Mouse (Mus musculus): ENCODE data around the gene Nav2. TPM values are rescaled to one million over a fixed set of nuclear protein-coding genes. Genes with fewer than 3 reads are reported as not detected.

Gene Nav2
- polyA plus RNA-seq, 1 experiment from 2014 or later: 19.7 TPM

- Histone ChIP-seq H3K9me3 (ENCODE audit: low read depth, low read length) (no peaks in the 10 kb centered on the region), H3K27ac (ENCODE audit: low read depth) (peak overlapping the region; percentile 76; the same call in 1 of the 2 replicates), H3K9ac (no peak overlapping the region), H3K4me3 (ENCODE audit: low read depth, low read length) (no peak overlapping the region), H3K27me3 (ENCODE audit: insufficient read depth, low read length) (no peaks in the 10 kb centered on the region), H3K4me1 (ENCODE audit: insufficient read depth) (peaks cover 24% of the 10 kb centered on the region), H3K4me2 (no peak overlapping the region), H3K36me3 (ENCODE audit: insufficient read depth) (peaks cover 34% of the 10 kb centered on the region)
- WGBS: 53% methylated on average over 4 of the region's 4 CpGs
- no peak for ATAC-seq (ENCODE audit: insufficient read depth)
- DNase-seq: no peak
- TF ChIP-seq CTCF (IDR thresholded peaks at IDR 0.05; ENCODE audit: low read depth): no peak
Observed at GRCm38 (mm10) chr7:49560012-49560411, 651.5 kb downstream of the Nav2 start.

GRCm38 (mm10) chr7:49562404-49562803, 653.9 kb downstream of the Nav2 start:
- WGBS: 85% methylated on average over 4 of the region's 4 CpGs
- no peak overlapping the region for H3K4me2 ChIP-seq
- TF ChIP-seq CTCF (IDR thresholded peaks at IDR 0.05; ENCODE audit: low read depth): no peak

GRCm38 (mm10) chr7:49562851-49563250, 654.3 kb downstream of the Nav2 start:
- no peak for ATAC-seq (ENCODE audit: insufficient read depth)
- WGBS: 61% methylated on average over 8 of the region's 8 CpGs
- peaks cover 54% of the 10 kb centered on the region for H3K36me3 ChIP-seq (ENCODE audit: insufficient read depth)

More at GRCm38 (mm10) chr7:49562404-49562803, 653.9 kb downstream of the Nav2 start:
- H3K27me3 ChIP-seq (ENCODE audit: insufficient read depth, low read length): no peaks in the 10 kb centered on the region
- H3K4me1 ChIP-seq (ENCODE audit: insufficient read depth): peaks cover 18% of the 10 kb centered on the region
- DNase-seq: no peak
- peaks cover 53% of the 10 kb centered on the region for H3K36me3 ChIP-seq (ENCODE audit: insufficient read depth)
- no peak overlapping the region for H3K9ac ChIP-seq
- ATAC-seq (ENCODE audit: insufficient read depth): no peak
- H3K27ac ChIP-seq (ENCODE audit: low read depth): no peak overlapping the region
- no peak overlapping the region for H3K4me3 ChIP-seq (ENCODE audit: low read depth, low read length)
- H3K9me3 ChIP-seq (ENCODE audit: low read depth, low read length): no peaks in the 10 kb centered on the region

GRCm38 (mm10) chr7:49565084-49565483, 656.6 kb downstream of the Nav2 start:
- Histone ChIP-seq H3K9ac (no peak overlapping the region), H3K4me2 (no peak overlapping the region), H3K9me3 (ENCODE audit: low read depth, low read length) (no peaks in the 10 kb centered on the region), H3K27me3 (ENCODE audit: insufficient read depth, low read length) (no peaks in the 10 kb centered on the region), H3K27ac (ENCODE audit: low read depth) (no peak overlapping the region), H3K36me3 (ENCODE audit: insufficient read depth) (peaks cover 64% of the 10 kb centered on the region), H3K4me3 (ENCODE audit: low read depth, low read length) (no peak overlapping the region), H3K4me1 (ENCODE audit: insufficient read depth) (peaks cover 3% of the 10 kb centered on the region)
- whole genome bisulfite sequencing: 82% methylated on average over 11 of the region's 11 CpGs
- DNase-seq (no peak), ATAC-seq (ENCODE audit: insufficient read depth) (no peak)
- TF ChIP-seq CTCF (IDR thresholded peaks at IDR 0.05; ENCODE audit: low read depth): no peak

More at GRCm38 (mm10) chr7:49562851-49563250, 654.3 kb downstream of the Nav2 start:
- no peak for TF ChIP-seq CTCF (IDR thresholded peaks at IDR 0.05; ENCODE audit: low read depth)
- Histone ChIP-seq H3K4me3 (ENCODE audit: low read depth, low read length) (no peak overlapping the region), H3K4me1 (ENCODE audit: insufficient read depth) (peaks cover 17% of the 10 kb centered on the region), H3K27me3 (ENCODE audit: insufficient read depth, low read length) (no peaks in the 10 kb centered on the region), H3K4me2 (no peak overlapping the region), H3K9ac (no peak overlapping the region), H3K27ac (ENCODE audit: low read depth) (no peak overlapping the region), H3K9me3 (ENCODE audit: low read depth, low read length) (no peaks in the 10 kb centered on the region)
- no peak for DNase-seq

GRCm38 (mm10) chr7:49565798-49566197, 657.3 kb downstream of the Nav2 start:
- DNase-seq (no peak), ATAC-seq (ENCODE audit: insufficient read depth) (no peak)
- no peak overlapping the region for H3K27ac ChIP-seq (ENCODE audit: low read depth)
- H3K9ac ChIP-seq: no peak overlapping the region
- TF ChIP-seq CTCF (IDR thresholded peaks at IDR 0.05; ENCODE audit: low read depth): no peak
- no peaks in the 10 kb centered on the region for H3K27me3 ChIP-seq (ENCODE audit: insufficient read depth, low read length)
- no peak overlapping the region for H3K4me2 ChIP-seq
- H3K4me3 ChIP-seq (ENCODE audit: low read depth, low read length): no peak overlapping the region
- H3K4me1 ChIP-seq (ENCODE audit: insufficient read depth): no peaks in the 10 kb centered on the region
- H3K36me3 ChIP-seq (ENCODE audit: insufficient read depth): peaks cover 70% of the 10 kb centered on the region
- WGBS: 84% methylated on average over 11 of the region's 11 CpGs
- no peaks in the 10 kb centered on the region for H3K9me3 ChIP-seq (ENCODE audit: low read depth, low read length)

GRCm38 (mm10) chr7:49567346-49568034, 659.0 kb downstream of the Nav2 start:
- H3K4me3 ChIP-seq (ENCODE audit: low read depth, low read length): no peak overlapping the region
- 29% methylated on average over 13 of the region's 13 CpGs for WGBS
- peaks cover 81% of the 10 kb centered on the region for H3K36me3 ChIP-seq (ENCODE audit: insufficient read depth)
- peak overlapping the region; percentile 50; the same call in 1 of the 2 replicates for H3K27ac ChIP-seq (ENCODE audit: low read depth)
- no peaks in the 10 kb centered on the region for H3K9me3 ChIP-seq (ENCODE audit: low read depth, low read length)
- peak; percentile 62 for ATAC-seq (ENCODE audit: insufficient read depth)
- no peak overlapping the region for H3K4me2 ChIP-seq
- H3K27me3 ChIP-seq (ENCODE audit: insufficient read depth, low read length): no peaks in the 10 kb centered on the region
- peak; percentile 31 for DNase-seq
- no peak overlapping the region for H3K9ac ChIP-seq
- no peak for TF ChIP-seq CTCF (IDR thresholded peaks at IDR 0.05; ENCODE audit: low read depth)
- H3K4me1 ChIP-seq (ENCODE audit: insufficient read depth): no peaks in the 10 kb centered on the region

GRCm38 (mm10) chr7:49569646-49570045, 661.1 kb downstream of the Nav2 start:
- DNase-seq: no peak
- WGBS: 87% methylated on average over 7 of the region's 7 CpGs
- Histone ChIP-seq H3K27me3 (ENCODE audit: insufficient read depth, low read length) (no peaks in the 10 kb centered on the region), H3K9ac (no peak overlapping the region), H3K4me2 (no peak overlapping the region), H3K36me3 (ENCODE audit: insufficient read depth) (peaks cover 81% of the 10 kb centered on the region), H3K27ac (ENCODE audit: low read depth) (no peak overlapping the region), H3K9me3 (ENCODE audit: low read depth, low read length) (no peaks in the 10 kb centered on the region), H3K4me3 (ENCODE audit: low read depth, low read length) (no peak overlapping the region), H3K4me1 (ENCODE audit: insufficient read depth) (no peaks in the 10 kb centered on the region)
- no peak for TF ChIP-seq CTCF (IDR thresholded peaks at IDR 0.05; ENCODE audit: low read depth)
- no peak for ATAC-seq (ENCODE audit: insufficient read depth)
